Mouse (Mus musculus): ENCODE data around the gene F8. TPM values are rescaled to one million over a fixed set of nuclear protein-coding genes. Genes with fewer than 3 reads are reported as not detected.
"Not testable (repeated sequence)": the region's sequence is repeated elsewhere in the genome, so short reads cannot be mapped to it uniquely, and the experiment has no call there.

F8 gene
- polyA plus RNA-seq, 1 experiment from 2014 or later, result 0.81 TPM

DNA sequence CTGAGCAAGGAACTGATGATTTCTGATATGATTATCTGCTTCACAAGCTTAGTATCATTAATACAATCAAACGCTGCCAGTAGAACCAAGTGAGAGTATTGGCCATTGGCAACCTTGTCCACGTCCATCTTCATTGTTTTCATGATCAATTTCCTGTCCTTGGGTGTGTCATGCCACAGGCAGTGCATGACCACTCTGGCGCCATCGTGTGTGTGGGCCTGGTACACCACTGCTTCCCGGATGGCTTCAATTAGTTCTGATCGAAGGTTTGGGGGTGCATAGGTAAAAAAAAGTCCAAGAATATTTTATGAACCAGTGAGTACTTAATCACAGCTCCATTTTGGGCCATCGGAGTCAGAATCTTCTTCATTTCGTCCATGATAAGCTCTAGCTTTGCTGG is 110.7 kb downstream of the F8 start:
- H3K9ac ChIP-seq (ENCODE audit: low read depth, low read length), result no peak overlapping the region
- no peaks in the 10 kb centered on the region for H3K27me3 ChIP-seq (replicated peaks; ENCODE audit: control insufficient read depth, insufficient read depth, low read length)
- no peak overlapping the region for H3K4me2 ChIP-seq (replicated peaks; ENCODE audit: low read depth)
- no peak overlapping the region for H3K27ac ChIP-seq (ENCODE audit: low read depth, low read length)
- no peak for ATAC-seq
- no peaks in the 10 kb centered on the region for H3K4me1 ChIP-seq (replicated peaks; ENCODE audit: control insufficient read depth, insufficient read depth, low read length)
- WGBS, result 66% methylated on average over 8 of the region's 8 CpGs
- H3K4me3 ChIP-seq (ENCODE audit: low read depth, low read length), result no peak overlapping the region
- peak; percentile 46 for TF ChIP-seq CTCF (IDR thresholded peaks at IDR 0.05; ENCODE audit: low read depth)
- H3K9me3 ChIP-seq (ENCODE audit: control insufficient read depth), result no peaks in the 10 kb centered on the region
- H3K36me3 ChIP-seq (ENCODE audit: control insufficient read depth, insufficient read depth), result no peaks in the 10 kb centered on the region

DNA sequence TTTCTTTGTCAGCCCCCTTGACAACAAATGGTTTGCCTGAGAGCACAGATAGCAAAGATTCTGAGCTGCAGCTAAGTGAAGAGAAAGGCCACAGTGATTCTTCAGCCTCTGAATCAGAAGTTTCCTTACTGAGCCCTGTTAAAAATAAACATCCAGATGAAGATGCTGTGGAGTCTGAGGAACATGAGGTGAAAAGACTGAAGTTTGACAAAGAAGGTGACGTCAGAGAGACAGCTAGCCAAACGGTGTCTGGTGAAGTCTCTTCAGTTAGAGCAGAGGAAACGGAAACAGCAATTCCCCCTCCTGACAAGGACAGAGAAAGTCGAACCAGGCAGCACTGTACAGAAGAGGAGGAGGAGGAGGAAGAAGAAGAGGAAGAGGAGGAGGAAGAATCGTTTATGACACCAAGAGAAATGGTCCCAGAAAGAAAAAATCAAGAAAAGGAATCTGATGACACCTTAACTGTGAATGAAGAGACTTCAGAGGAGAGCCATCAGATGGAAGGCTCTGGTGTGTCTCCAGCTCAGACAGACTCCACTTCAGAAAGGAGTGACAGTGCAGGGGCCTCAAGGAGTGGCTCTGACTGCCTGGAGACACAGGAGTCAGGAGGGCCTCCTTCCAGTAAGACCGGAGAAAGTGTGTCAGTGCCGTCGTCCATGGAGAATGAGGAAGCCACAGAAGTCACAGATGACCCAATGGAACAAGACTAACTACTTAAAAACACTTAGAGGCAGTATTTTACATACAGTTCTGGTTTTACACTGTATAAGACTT is 148.6 kb downstream of the F8 start:
- H3K4me1 ChIP-seq (replicated peaks; ENCODE audit: control insufficient read depth, insufficient read depth, low read length); H3K4me3 ChIP-seq (ENCODE audit: low read depth, low read length); H3K9me3 ChIP-seq (ENCODE audit: control insufficient read depth); H3K27ac ChIP-seq (ENCODE audit: low read depth, low read length); ATAC-seq; H3K4me2 ChIP-seq (replicated peaks; ENCODE audit: low read depth); H3K36me3 ChIP-seq (ENCODE audit: control insufficient read depth, insufficient read depth); H3K9ac ChIP-seq (ENCODE audit: low read depth, low read length); H3K27me3 ChIP-seq (replicated peaks; ENCODE audit: control insufficient read depth, insufficient read depth, low read length): not testable (repeated sequence)
- WGBS, result 51% methylated on average over 8 of the region's 8 CpGs

- no peak for ATAC-seq
- H3K4me3 ChIP-seq (ENCODE audit: low read depth, low read length), result no peak overlapping the region
- H3K9me3 ChIP-seq (ENCODE audit: control insufficient read depth), result no peaks in the 10 kb centered on the region
- 76% methylated on average over 1 of the region's 1 CpGs for WGBS
- H3K4me1 ChIP-seq (replicated peaks; ENCODE audit: control insufficient read depth, insufficient read depth, low read length), result no peaks in the 10 kb centered on the region
- no peaks in the 10 kb centered on the region for H3K36me3 ChIP-seq (ENCODE audit: control insufficient read depth, insufficient read depth)
- TF ChIP-seq CTCF (IDR thresholded peaks at IDR 0.05; ENCODE audit: low read depth), result no peak
- no peak overlapping the region for H3K9ac ChIP-seq (ENCODE audit: low read depth, low read length)
- H3K4me2 ChIP-seq (replicated peaks; ENCODE audit: low read depth), result no peak overlapping the region
- no peak overlapping the region for H3K27ac ChIP-seq (ENCODE audit: low read depth, low read length)
- H3K27me3 ChIP-seq (replicated peaks; ENCODE audit: control insufficient read depth, insufficient read depth, low read length), result no peaks in the 10 kb centered on the region
Observed at GRCm38 (mm10) chrX:75231456-75231855, 151.0 kb downstream of the F8 start.

- TF ChIP-seq CTCF (IDR thresholded peaks at IDR 0.05; ENCODE audit: low read depth), result no peak
- no peak within 1 kb of the TSS for H3K27ac ChIP-seq (ENCODE audit: low read depth, low read length)
- H3K9ac ChIP-seq (ENCODE audit: low read depth, low read length), result no peak within 1 kb of the TSS
- no peak for ATAC-seq
- H3K9me3 ChIP-seq (ENCODE audit: control insufficient read depth), result no peaks in the 10 kb centered on the region
- WGBS, result 75% methylated on average over 1 of the region's 1 CpGs
- H3K4me3 ChIP-seq (ENCODE audit: low read depth, low read length), result no peak within 1 kb of the TSS
- no peaks in the 10 kb centered on the region for H3K36me3 ChIP-seq (ENCODE audit: control insufficient read depth, insufficient read depth)
- no peak within 1 kb of the TSS for H3K4me2 ChIP-seq (replicated peaks; ENCODE audit: low read depth)
- no peaks in the 10 kb centered on the region for H3K4me1 ChIP-seq (replicated peaks; ENCODE audit: control insufficient read depth, insufficient read depth, low read length)
- H3K27me3 ChIP-seq (replicated peaks; ENCODE audit: control insufficient read depth, insufficient read depth, low read length), result no peaks in the 10 kb centered on the region
Observed at GRCm38 (mm10) chrX:75163670-75164069, 218.7 kb downstream of the F8 start, which contains the start of gene Smim9. Gene Smim9, minus strand, starts transcription at chrX:75163770.

- peak overlapping the region; percentile 60 for H3K4me2 ChIP-seq (replicated peaks; ENCODE audit: low read depth)
- H3K4me1 ChIP-seq (replicated peaks; ENCODE audit: control insufficient read depth, insufficient read depth, low read length), result no peaks in the 10 kb centered on the region
- no peak for TF ChIP-seq CTCF (IDR thresholded peaks at IDR 0.05; ENCODE audit: low read depth)
- H3K27me3 ChIP-seq (replicated peaks; ENCODE audit: control insufficient read depth, insufficient read depth, low read length), result no peaks in the 10 kb centered on the region
- no peaks in the 10 kb centered on the region for H3K36me3 ChIP-seq (ENCODE audit: control insufficient read depth, insufficient read depth)
- no peak overlapping the region for H3K9ac ChIP-seq (ENCODE audit: low read depth, low read length)
- peak overlapping the region; percentile 64 for H3K27ac ChIP-seq (ENCODE audit: low read depth, low read length)
- 17% methylated on average over 29 of the region's 49 CpGs for WGBS
- H3K4me3 ChIP-seq (ENCODE audit: low read depth, low read length), result peak overlapping the region; percentile 32
- no peaks in the 10 kb centered on the region for H3K9me3 ChIP-seq (ENCODE audit: control insufficient read depth)
- ATAC-seq, result peak; percentile 94
Observed at GRCm38 (mm10) chrX:75155576-75156243, 226.7 kb downstream of the F8 start.

- peak; percentile 82 for ATAC-seq
- WGBS, result 18% methylated on average over 1 of the region's 1 CpGs
- H3K4me2 ChIP-seq (replicated peaks; ENCODE audit: low read depth), result no peak overlapping the region
- no peak overlapping the region for H3K4me3 ChIP-seq (ENCODE audit: low read depth, low read length)
- no peaks in the 10 kb centered on the region for H3K27me3 ChIP-seq (replicated peaks; ENCODE audit: control insufficient read depth, insufficient read depth, low read length)
- no peaks in the 10 kb centered on the region for H3K9me3 ChIP-seq (ENCODE audit: control insufficient read depth)
- no peaks in the 10 kb centered on the region for H3K36me3 ChIP-seq (ENCODE audit: control insufficient read depth, insufficient read depth)
- no peaks in the 10 kb centered on the region for H3K4me1 ChIP-seq (replicated peaks; ENCODE audit: control insufficient read depth, insufficient read depth, low read length)
- no peak for TF ChIP-seq CTCF (IDR thresholded peaks at IDR 0.05; ENCODE audit: low read depth)
- H3K9ac ChIP-seq (ENCODE audit: low read depth, low read length), result no peak overlapping the region
- H3K27ac ChIP-seq (ENCODE audit: low read depth, low read length), result no peak overlapping the region
Observed at GRCm38 (mm10) chrX:75152249-75152648, 230.2 kb downstream of the F8 start.

All from intestine, postnatal 0 days (tissue).